Mouse (Mus musculus): Measurements from ENCODE around the gene Adgre5.

Gene Adgre5

GRCm38 (mm10) chr8:83740976-83741741 lies at the start of gene Adgre5:
TSS of gene Adgre5 (minus strand) at chr8:83741326.
- DNase-seq (ENCODE audit: low spot score): peak; percentile 63

- DNase-seq (ENCODE audit: low spot score): no peak
Measured at GRCm38 (mm10) chr8:83789826-83790225, 48.7 kb upstream of the Adgre5 start.

GRCm38 (mm10) chr8:83785046-83785445 lies 43.9 kb upstream of the Adgre5 start:
- DNase-seq (ENCODE audit: low spot score): no peak

GRCm38 (mm10) chr8:83782832-83783558 lies 41.9 kb upstream of the Adgre5 start:
- peak; percentile 82 for DNase-seq (ENCODE audit: low spot score)

GRCm38 (mm10) chr8:83779610-83780009 lies 38.5 kb upstream of the Adgre5 start:
- DNase-seq (ENCODE audit: low spot score): no peak

GRCm38 (mm10) chr8:83778051-83778450 lies 36.9 kb upstream of the Adgre5 start:
- no peak for DNase-seq (ENCODE audit: low spot score)

- DNase-seq (ENCODE audit: low spot score): no peak
Measured at GRCm38 (mm10) chr8:83776632-83777031, 35.5 kb upstream of the Adgre5 start.

- peak; percentile 35 for DNase-seq (ENCODE audit: low spot score)
Measured at GRCm38 (mm10) chr8:83774221-83774620, 33.1 kb upstream of the Adgre5 start.

- no peak for DNase-seq (ENCODE audit: low spot score)
Measured at GRCm38 (mm10) chr8:83773452-83773846, 32.3 kb upstream of the Adgre5 start.

- peak; percentile 61 for DNase-seq (ENCODE audit: low spot score)
Measured at GRCm38 (mm10) chr8:83772701-83773451, 31.8 kb upstream of the Adgre5 start.

GRCm38 (mm10) chr8:83771791-83772190 lies 30.7 kb upstream of the Adgre5 start:
- no peak for DNase-seq (ENCODE audit: low spot score)

- DNase-seq (ENCODE audit: low spot score): no peak
Measured at GRCm38 (mm10) chr8:83770669-83771068, 29.5 kb upstream of the Adgre5 start.

GRCm38 (mm10) chr8:83769720-83770119 lies 28.6 kb upstream of the Adgre5 start:
- DNase-seq (ENCODE audit: low spot score): no peak

GRCm38 (mm10) chr8:83768526-83768925 lies 27.4 kb upstream of the Adgre5 start:
- DNase-seq (ENCODE audit: low spot score): no peak

- no peak for DNase-seq (ENCODE audit: low spot score)
Measured at GRCm38 (mm10) chr8:83767442-83767841, 26.3 kb upstream of the Adgre5 start.

- no peak for DNase-seq (ENCODE audit: low spot score)
Measured at GRCm38 (mm10) chr8:83765663-83766062, 24.5 kb upstream of the Adgre5 start.

GRCm38 (mm10) chr8:83764717-83765116 lies 23.6 kb upstream of the Adgre5 start:
- no peak for DNase-seq (ENCODE audit: low spot score)

- DNase-seq (ENCODE audit: low spot score): no peak
Measured at GRCm38 (mm10) chr8:83764116-83764515, 23.0 kb upstream of the Adgre5 start.

GRCm38 (mm10) chr8:83759231-83759759 lies 18.2 kb upstream of the Adgre5 start:
- no peak for DNase-seq (ENCODE audit: low spot score)

GRCm38 (mm10) chr8:83758298-83758697 lies 17.2 kb upstream of the Adgre5 start:
- DNase-seq (ENCODE audit: low spot score): no peak

- no peak for DNase-seq (ENCODE audit: low spot score)
Measured at GRCm38 (mm10) chr8:83757084-83757607, 16.0 kb upstream of the Adgre5 start.

GRCm38 (mm10) chr8:83756273-83756672 lies 15.1 kb upstream of the Adgre5 start:
- DNase-seq (ENCODE audit: low spot score): no peak
